Mouse (Mus musculus): ENCODE measurements around the gene Msantd1.

Msantd1 gene

DNA sequence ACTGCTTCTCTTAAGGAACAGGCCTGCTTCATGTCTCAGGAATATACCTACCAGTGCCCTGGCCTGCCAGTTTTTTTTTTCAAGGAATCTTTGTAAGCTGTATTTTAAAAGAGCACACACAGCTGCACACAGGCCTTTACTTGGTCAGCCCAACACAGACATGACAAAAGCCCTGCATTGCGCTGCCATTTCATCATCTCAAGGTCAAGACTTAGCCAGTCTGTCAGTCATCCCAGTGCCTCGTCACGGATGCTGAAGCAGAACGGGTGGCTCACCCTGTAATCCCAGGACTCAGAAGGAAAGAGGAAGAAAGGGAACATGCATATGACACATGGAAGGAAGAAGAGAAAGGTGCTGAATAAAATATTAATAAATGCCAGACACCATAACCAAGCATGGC lies 19.8 kb downstream of the Msantd1 start:
- DNase-seq, result no peak

DNA sequence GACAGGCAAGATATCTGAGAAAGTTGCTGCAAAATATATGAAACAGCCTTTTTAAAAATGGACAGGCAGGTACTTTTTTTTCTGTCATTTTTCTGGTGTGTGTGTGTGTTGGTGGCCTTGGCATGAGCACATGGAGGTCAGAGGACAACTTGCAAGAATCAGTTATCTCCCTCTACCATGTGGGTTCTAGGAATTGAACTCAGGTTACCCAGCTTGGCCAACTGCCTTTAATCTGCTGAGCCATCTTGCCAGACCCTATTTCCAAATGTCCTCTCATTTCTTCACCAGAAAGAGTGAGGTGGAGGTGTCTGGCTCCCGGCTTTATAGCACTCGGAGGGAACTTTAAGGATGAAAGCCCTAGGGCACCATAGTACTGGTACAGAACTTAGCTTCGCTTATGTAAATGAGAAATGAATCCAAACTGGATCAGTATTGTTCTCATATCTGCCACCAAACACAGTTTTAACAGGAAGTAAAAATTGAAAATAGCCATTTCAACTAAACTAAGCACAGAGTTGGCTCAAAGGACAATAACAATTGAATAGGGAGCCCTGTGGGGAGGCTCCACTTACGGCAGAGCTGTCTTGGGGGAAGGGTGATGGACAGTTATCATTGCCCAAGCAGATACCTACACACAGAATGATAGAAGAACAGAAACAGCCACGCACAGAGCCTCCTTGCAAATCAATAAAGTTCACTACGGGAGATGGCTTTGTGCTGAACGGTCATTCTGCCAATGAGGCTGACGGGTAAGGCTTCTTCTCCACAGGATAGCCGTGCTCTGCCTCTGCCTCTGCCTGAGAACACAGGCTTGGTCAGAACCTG lies 22.6 kb downstream of the Msantd1 start:
- DNase-seq, result no peak

DNA sequence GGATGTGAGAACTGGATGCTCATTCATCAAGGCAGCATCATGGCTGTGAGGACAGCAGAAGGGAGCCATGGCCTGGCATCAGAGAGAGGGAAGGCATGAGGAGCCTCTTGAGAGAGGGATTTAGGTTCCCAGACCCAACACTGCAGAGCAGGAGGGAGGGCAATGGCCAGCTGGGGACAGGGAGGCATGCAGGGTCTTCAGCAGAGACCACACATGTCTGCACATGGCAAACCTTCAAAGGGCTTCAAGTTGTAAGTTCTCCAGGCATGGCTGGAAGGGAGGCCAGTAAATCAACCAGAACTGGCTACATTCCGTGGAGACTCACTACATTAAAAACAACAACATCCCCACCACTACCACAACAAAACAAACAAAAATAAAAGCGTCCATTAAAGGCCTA lies 23.3 kb downstream of the Msantd1 start:
- DNase-seq, result no peak

DNA sequence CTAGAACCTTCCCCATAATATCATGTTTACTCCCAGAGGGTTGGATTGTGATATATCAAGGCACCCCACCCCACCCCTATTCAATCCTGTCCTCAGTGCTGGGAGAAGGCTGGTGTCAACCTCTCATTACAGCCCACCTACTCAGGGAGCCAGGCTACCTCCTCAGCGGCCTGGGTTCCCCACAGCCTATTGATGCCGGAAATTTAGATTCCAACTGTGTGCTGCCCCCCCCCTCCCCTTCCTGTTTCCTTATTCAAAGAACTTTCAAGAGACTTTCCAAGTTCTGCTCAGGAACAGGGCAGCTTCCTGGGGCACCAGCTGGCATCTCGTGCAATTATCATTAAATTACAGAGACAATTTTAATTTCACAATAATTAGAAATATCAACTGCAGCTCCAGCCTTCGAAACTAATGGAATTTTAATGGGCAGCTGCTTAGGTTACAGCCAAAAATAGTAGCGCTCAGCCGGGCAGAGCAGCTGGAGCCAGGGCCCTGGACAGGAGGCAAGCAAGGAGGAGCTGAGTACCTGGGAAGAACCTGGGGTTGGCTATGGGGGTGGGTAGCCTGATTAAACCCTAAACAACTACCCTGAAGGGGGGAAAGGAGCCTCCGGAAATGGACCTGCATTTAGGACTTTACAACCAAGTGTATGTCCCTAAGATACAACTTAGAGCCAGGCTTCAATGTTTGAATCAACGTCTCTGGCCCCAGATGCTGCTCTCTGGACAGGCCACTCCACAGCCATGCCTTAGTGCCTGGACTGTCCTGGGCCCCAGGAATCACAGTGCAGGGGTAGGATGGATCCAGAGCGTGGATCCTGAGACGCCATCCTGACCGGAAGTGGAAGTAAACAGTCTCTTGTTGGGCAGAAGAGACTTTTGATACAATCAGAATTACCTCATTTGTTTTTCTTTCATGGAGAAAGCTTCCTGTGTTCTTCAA lies 24.0 kb downstream of the Msantd1 start:
- peak; percentile 23 for DNase-seq

DNA sequence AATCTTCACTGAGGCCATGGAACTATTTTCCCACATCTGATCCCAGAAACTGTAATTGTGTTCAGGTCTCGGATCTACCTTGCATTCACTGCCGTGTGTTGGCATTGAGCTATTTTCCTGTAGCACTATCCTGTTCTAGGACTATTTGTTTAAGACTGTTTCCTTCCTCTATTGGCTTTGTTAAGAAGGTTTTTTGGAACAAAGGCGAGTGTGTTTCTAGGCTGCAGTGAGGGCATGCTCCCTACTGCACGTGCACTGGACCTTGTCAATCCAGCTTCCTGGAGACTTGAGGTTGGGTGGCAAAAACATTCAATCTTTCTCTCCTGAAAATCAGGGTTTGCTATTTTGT lies 24.6 kb downstream of the Msantd1 start:
- no peak for DNase-seq

DNA sequence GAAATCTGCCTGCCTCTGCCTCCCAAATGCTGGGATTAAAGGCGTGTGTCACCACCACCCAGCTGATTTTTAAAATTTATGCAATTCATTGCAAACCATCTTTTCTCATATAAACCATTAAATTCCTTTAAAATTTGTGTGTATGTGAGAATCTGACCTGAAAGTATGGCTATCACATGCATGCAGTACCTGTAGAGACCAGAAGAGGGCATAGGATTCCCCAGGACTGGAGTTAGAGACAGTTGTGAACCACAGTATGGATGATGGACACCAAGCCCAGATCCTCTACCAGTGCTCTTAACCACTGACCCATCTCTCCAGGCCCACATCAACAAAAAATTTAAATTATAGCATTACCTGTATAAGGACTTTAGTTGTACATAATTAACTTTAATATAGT lies 25.6 kb downstream of the Msantd1 start:
- peak; percentile 40 for DNase-seq

DNA sequence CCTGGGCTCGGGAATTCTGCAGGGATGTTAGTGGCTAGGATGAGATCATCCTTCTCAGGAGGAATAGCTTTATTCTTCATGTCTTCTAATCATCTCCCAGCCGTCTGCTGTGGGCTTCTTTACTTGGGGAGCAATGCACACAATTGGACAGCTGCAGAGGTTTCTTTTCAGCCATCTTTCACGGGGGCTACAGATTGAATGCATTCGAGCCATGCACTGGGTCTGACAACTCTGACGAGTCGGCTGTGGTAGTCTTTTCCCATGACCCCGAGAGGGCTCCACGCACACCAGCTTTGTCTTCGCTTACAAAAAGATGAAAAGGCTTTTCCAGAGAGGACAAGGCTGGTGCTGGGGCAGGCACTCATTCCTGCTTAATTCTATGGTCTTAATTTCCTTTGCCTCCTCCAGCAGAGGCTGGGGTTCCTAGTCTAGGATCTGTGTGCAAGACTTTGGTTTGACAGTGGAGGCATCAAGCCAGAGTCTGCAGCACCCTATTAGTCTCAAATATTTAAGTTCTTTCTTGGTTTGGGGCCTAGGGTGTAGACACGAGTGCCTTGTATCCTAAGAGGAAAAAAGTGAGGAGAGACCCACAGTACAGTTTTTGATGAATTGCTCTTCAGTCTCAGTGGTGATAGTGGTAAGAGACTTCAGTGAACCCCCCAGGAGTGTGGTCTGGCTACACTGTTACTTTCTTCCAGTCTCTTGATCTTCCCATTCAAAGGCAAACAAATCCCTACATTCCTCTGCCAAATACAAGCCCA lies 34.1 kb downstream of the Msantd1 start:
- DNase-seq, result no peak

DNA sequence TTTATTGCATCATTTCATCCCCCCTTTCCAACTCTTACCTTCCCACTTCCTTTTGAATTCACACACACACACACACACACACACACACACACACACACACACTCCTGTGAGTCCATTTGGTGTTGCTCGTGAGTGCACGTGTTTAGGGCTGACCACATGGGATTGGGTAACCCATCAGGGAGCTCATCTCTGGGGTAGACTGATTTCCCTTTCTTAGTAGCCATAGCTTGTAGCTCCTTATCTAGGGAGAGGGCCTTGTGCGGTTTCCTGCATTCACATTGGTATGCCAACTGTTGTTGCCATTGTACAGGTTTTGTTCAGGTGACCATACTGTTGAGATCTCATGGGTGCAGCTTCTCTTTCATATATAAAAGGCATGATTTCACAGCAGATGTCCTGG lies 35.6 kb downstream of the Msantd1 start:
- DNase-seq, result no peak

DNA sequence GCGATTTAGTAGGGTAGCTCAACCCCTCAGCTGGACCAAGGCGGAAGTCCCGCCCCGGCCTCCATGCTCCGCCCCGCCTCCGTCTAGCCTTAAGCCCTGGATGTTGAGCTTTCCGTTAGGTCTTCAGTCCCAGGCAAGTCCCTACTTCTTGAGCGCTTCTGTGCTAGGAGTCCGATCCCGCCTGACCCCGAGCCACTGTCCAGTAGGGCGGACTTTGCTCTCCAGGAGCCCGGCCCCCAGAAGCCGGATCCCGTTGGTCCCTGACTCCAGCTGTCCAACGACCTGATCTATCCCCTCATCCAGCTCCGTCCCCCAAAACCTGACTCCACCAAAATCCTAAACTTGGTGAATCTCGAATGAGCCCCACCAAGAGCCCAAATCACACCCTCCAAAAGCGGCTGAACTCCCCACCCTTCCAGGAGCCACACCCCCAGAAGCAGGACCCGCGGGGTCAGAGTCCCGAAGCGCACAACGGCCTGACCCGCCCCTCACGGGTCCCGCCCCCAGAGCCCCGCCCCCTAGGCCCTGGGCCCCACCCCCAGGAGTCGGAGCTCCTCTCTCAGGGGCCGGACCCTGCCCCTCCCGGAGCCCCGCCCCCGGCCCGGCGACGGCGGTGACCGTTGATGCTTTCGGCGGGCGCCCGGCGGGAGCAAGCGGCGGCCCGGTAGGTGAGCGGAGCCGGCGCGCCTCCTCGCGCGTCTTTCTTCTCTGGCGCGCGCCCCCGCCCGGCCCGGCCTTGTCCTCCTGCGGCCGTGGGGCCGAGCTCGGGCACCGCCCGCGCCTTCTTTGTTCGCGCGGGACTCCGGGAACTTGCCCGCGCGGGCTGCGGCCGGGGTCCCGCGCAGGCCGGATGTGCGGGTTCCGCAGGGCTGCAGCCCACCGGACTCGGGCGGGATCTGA lies 41.3 kb downstream of the Msantd1 start, which contains the start of gene Rgs12:
Gene Rgs12 (plus strand): TSS at position 585 of the 900 bp plus-strand sequence.
- DNase-seq, result peak; percentile 93

DNA sequence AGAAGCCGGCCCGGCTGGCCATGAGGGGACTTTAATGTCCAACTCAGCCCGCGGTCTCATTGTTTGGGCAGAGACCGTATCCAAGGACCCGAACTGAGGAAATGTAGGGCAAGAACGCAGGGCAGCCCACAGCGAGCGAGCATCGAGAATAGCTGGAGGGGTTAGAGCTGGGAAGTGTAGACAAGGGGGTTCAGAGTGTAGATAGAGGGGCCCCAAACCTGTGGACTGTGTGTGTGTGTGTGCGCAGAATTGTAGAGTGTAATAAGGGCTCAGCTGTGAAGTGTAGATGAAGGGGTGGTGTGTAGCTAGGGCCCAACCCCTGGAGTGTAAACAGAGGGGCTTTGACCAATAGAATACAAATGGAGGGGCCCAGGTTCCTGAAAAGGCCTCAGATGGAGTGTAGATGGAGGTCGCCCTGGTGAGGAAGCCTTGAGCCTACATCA lies 42.0 kb downstream of the Msantd1 start:
- DNase-seq, result no peak

DNA sequence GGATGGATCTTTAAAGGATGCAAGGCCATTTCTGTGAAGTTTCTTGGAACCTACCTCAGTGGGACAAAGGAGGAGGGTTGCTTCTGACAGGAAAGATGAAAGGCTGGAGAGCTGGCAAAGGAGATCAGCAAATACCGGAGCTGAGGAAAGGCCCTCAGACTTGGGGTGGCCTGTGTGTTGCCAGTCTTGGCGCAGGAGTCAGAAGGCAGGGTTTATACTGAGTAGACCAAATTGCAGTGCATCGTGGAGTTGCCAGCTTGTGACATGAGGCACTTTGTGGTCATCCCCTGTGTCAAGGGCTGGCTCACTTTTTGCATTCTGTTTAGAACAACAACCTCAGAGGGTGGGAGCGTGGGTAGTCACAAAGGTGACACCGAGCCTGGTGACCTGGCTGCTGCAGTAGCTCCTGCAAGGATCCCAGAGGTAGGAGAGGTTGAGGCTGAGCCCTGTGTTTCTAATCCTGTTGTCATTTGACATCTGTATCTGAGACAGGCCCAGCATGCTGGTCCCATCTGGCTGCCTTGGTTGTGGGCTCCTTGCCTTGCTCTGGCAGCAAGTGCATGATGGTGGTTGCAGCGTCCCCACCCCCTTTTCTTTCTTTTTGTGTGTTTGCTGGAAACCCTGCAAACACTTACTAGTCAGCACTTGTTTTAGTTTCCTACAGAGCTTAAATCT lies 42.8 kb downstream of the Msantd1 start:
- no peak for DNase-seq

DNA sequence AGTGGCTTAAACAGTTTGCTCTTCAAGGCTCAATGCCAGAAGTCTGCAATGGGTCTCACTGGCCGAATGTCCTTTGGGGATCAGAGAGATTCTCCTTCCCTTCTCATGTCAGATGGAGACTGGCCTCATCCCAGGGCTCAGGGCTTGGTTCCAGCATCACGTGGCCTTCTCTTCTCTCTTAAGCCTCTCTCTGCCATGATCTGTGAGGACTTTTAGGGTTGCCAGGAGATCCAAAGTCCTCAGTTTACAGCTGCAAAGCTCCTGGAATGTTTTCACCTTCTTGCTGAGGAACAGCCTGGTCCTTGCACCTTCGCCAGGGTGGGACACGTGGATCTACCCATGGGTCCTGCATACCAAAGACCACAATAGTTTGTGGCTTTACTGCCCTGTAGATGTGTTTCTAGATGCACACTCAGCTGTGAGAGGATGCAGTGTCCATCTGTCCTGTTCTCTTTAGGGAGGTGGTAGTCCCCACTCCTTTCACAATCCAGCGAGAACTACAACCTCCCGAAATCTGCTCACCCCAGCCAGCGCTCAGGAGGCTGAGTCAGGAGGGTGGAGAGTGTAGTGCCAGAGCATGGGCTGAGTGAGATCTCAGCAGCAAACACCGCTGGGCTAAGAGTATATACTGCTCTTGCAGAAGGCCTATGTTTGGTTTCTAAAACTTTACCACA lies 43.5 kb downstream of the Msantd1 start:
- no peak for DNase-seq

DNA sequence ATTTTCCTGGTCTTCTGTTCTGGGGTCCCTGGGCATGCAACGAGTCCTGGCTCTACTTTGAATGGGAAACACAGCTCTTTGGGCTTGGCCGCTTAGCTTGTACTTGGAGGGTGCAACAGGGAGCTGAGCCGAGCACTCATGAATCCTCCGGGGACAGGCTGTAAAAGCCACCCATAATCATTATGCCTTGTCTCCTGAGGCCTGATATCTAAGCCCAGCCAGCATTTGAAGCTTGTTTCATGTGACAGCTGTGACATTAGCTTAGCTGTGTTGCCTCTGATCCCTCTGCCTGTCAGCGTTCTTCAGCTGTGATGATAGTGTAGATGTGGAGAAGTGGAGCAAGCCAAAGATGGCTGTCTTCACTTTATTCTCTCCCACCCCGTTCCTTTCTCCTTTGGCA lies 46.7 kb downstream of the Msantd1 start:
- peak; percentile 65 for DNase-seq

DNA sequence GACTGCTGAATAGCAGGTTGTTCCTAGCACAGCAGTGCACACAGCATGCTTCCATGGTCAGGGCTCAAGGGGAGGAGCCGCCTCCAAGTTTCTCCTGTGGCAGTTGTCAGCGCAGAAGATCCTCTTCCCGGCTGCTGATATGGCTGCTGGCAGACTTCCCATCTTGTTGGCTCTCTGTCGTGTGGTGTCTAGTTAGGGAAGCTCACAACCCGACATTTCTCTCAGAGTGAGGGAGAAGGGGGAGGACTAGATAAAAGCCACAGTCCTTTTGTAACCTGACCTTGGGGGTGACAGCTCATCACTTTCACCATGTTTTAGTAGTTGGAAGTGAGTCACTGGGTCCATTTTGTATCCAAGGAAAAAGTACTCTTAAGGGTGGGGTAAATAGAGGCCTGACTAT lies 47.8 kb downstream of the Msantd1 start:
- DNase-seq, result no peak

DNA sequence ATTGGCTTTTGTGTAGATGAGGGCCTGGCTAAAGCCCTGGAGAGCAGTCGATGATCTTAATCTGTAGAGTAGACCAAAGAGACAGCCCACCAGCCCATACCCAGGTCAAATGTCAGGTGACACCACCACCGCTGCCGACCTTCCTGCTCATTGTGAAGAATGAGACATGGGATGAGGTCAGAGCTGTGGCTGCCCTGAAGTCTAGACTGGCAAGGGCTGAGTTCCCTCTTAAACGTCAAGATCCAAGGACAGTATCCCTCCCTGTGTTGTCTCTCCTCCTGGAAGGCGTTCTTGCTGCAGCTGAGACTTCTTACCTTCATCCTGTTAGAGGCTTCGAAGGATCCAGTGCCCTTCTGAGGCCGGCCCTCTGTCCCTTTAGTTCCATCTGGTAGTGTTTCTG lies 48.3 kb downstream of the Msantd1 start:
- no peak for DNase-seq

DNA sequence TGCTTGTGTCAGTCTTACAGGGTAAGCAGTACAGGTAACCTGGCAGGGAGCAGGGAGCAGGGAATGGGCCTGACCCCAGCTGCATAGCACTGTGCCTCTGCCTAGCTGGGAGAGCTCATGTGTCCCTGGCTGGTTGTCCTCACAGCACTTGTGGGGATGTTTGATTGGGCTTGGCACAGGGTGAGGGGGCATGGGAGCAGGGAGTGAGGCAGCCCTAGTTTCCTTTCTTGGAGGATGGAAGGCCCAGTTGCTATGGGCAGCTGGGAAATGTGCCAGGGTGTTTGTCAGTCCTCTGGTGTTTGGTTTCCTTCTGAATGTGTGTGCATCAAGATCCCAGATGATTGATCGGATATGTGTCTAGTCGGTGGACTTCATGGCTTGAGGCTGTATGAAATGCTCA lies 49.2 kb downstream of the Msantd1 start:
- no peak for DNase-seq

DNA sequence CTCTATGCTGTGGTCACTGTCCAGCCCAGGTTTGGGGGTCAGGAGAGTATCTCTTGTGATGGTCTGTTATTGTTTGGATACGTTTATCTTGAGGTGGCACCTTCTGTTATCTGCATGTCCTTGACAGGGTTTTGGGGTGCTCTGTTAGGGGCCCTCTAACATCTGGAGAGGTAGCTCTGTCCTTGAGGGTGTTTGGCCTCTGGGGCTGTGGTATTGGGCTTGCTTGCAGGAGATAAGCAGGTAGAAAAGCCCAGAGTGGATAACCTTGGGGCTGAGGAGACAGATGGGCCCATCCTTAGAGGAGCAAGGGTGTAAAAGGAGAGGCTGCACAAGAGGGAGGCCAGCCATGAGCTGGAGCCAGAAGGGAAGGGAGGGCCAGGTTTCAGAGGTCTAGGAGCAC lies 52.2 kb downstream of the Msantd1 start:
- DNase-seq, result no peak

DNA sequence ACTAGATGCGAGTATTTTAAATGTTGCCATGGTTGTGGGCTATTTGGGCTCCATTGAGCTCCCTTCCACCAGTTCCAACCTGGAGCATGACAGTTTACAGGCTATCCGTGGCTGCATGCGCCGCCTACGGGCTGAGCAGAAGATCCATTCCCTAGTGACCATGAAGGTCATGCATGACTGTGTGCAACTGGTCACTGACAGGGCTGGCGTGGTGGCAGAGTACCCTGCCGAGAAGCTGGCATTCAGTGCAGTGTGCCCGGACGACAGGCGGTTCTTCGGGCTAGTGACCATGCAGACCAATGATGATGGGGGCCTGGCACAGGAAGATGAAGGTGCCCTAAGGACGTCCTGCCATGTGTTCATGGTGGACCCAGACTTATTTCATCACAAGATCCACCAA lies 57.7 kb downstream of the Msantd1 start:
- DNase-seq, result no peak

DNA sequence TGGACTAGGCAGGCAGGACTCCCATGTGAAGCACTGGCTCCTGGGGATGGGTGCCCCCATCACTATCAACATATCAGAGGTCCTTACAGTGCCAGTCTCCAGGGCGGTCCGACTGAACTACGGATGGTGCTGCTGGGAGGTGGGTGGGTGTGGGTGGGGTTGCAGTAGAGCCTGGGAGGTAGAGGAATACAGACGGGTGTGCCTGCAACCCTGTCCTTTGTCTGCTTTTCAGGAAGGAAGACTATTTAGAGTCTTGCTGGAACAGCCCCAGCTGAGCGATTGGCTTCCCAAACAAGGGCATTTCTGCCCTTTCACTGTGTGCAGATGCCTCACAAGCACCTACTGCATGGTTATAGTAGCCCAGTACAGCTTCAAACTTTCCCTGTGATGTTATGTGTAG lies 60.6 kb downstream of the Msantd1 start:
- DNase-seq, result no peak

DNA sequence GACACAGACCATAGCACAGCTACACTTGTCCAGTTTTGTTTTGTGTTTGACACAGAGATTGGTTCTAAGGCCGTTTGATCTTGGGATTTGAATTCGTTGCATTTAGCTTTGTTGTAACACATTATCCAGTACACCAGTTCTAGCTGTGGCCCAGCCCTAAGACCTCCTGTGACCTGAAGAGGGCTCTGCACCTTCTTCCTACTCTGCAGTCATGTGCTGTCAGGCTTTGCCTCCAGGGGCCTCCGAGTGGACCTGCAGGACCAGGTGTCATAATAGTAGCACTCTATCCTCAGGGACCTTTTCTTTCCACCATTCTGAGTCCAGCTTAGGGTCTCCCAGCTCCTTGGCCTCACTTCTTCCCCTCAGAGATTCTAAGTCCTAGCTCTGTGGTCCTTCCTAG lies 64.7 kb downstream of the Msantd1 start:
- no peak for DNase-seq
